Mouse (Mus musculus) lung, embryonic 16.5 days (tissue): ENCODE data around the gene Abo. TPM values are rescaled to one million over a fixed set of nuclear protein-coding genes. Genes with fewer than 3 reads are reported as not detected.
A peak's percentile ranks its signal among the peaks of the same experiment; 100 is the strongest.

Experiments
- ATAC-seq: fragments of 200-750 bp; cut with Nextera tagmentation; 2 replicates; pipeline ENCODE4 v1.8.0; 2017; ENCODE audit warnings: low read depth, mild to moderate bottlenecking, moderate library complexity
- H3K27ac ChIP-seq: fragments of 300-500 bp; sonication (generic); 2 replicates; pipeline ENCODE4 v1.5.1; 2014; ENCODE audit warnings: mild to moderate bottlenecking, control low read depth, low read length
- H3K27me3 ChIP-seq: fragments of 300-500 bp; sonication (generic); 2 replicates; pipeline ENCODE4 v1.6.1; 2014; ENCODE audit warnings: low read depth, low read length, mixed read lengths; ENCODE audit not compliant: control insufficient read depth, insufficient read depth
- H3K36me3 ChIP-seq: fragments of 300-500 bp; sonication (generic); 2 replicates; pipeline ENCODE4 v1.6.1; 2014; ENCODE audit warnings: low read length; ENCODE audit not compliant: control insufficient read depth, insufficient read depth
- H3K4me1 ChIP-seq: fragments of 300-500 bp; sonication (generic); replicated peaks from 2 replicates; pipeline ENCODE4 v1.6.1; 2014; ENCODE audit warnings: low read length, mixed read lengths; ENCODE audit not compliant: control insufficient read depth, insufficient read depth
- H3K4me2 ChIP-seq: fragments of 300-500 bp; sonication (generic); 2 replicates; pipeline ENCODE4 v1.6.1; 2014; ENCODE audit warnings: low read depth, low read length, control low read depth
- H3K4me3 ChIP-seq: fragments of 300-500 bp; sonication (generic); 2 replicates; pipeline ENCODE4 v1.5.1; 2014; ENCODE audit warnings: mild to moderate bottlenecking, low read length, control low read depth
- H3K9ac ChIP-seq: fragments of 300-500 bp; sonication (generic); 2 replicates; pipeline ENCODE4 v1.6.1; 2014; ENCODE audit warnings: low read length, control low read depth
- H3K9me3 ChIP-seq: fragments of 300-500 bp; sonication (generic); 2 replicates; pipeline ENCODE4 v1.6.1; 2016; ENCODE audit warnings: low read length; ENCODE audit not compliant: control insufficient read depth
- WGBS: fragments of 180-500 bp; shearing (Covaris S2); extraction: QIAGEN DNeasy Blood & Tissue Kit; methylation state at CpG from one replicate; pipeline ENCODE4 v1.1.7; 2014; 5-methylcytosine and 5-hydroxymethylcytosine counted together
- polyA plus RNA-seq: library from polyadenylated mRNA; unstranded; fragments of >200 nt; fragmentation: Nextera tagmentation; extraction: Ambion mirVana; gene quantifications from 2 replicates; pipeline ENCODE4 v1.2.1, GENCODE M21; 2015

The Abo gene
- not detected in 2 replicates for polyA plus RNA-seq

- WGBS: 44% methylated on average over 3 of the region's 3 CpGs
- H3K4me3 ChIP-seq: no peak within 1 kb of the TSS
- no peaks in the 10 kb centered on the region for H3K27me3 ChIP-seq
- H3K9me3 ChIP-seq: no peaks in the 10 kb centered on the region
- H3K36me3 ChIP-seq: no peaks in the 10 kb centered on the region
- no peaks in the 10 kb centered on the region for H3K4me1 ChIP-seq
- H3K27ac ChIP-seq: no peak within 1 kb of the TSS
- H3K9ac ChIP-seq: no peak within 1 kb of the TSS
- H3K4me2 ChIP-seq: no peak within 1 kb of the TSS
- no peak for ATAC-seq
Observed at GRCm38 (mm10) chr2:26864879-26865278, at the start of gene Abo. Gene Abo, minus strand, starts transcription at chr2:26864979.

GRCm38 (mm10) chr2:26914148-26914941 lies 49.6 kb upstream of the Abo start:
- no peak overlapping the region for H3K4me3 ChIP-seq
- H3K9me3 ChIP-seq: no peaks in the 10 kb centered on the region
- H3K4me1 ChIP-seq: peaks cover 33% of the 10 kb centered on the region
- no peak for ATAC-seq
- H3K27ac ChIP-seq: no peak overlapping the region
- H3K36me3 ChIP-seq: peaks cover 33% of the 10 kb centered on the region
- no peaks in the 10 kb centered on the region for H3K27me3 ChIP-seq
- no peak overlapping the region for H3K4me2 ChIP-seq
- 49% methylated on average over 8 of the region's 8 CpGs for WGBS
- H3K9ac ChIP-seq: no peak overlapping the region

GRCm38 (mm10) chr2:26913416-26914147 lies 48.8 kb upstream of the Abo start:
- no peak overlapping the region for H3K27ac ChIP-seq
- H3K4me3 ChIP-seq: no peak overlapping the region
- H3K27me3 ChIP-seq: no peaks in the 10 kb centered on the region
- peaks cover 25% of the 10 kb centered on the region for H3K36me3 ChIP-seq
- ATAC-seq: no peak
- WGBS: 79% methylated on average over 17 of the region's 17 CpGs
- H3K9ac ChIP-seq: no peak overlapping the region
- no peak overlapping the region for H3K4me2 ChIP-seq
- peaks cover 39% of the 10 kb centered on the region for H3K4me1 ChIP-seq
- H3K9me3 ChIP-seq: no peaks in the 10 kb centered on the region

GRCm38 (mm10) chr2:26912253-26912770 lies 47.5 kb upstream of the Abo start:
- H3K4me2 ChIP-seq: peak overlapping the region; percentile 95
- H3K36me3 ChIP-seq: peaks cover 32% of the 10 kb centered on the region
- 64% methylated on average over 5 of the region's 5 CpGs for WGBS
- no peaks in the 10 kb centered on the region for H3K27me3 ChIP-seq
- peak overlapping the region; percentile 75 for H3K4me3 ChIP-seq
- no peak overlapping the region for H3K27ac ChIP-seq
- peak overlapping the region; percentile 90 for H3K9ac ChIP-seq
- no peaks in the 10 kb centered on the region for H3K9me3 ChIP-seq
- H3K4me1 ChIP-seq: peaks cover 33% of the 10 kb centered on the region
- no peak for ATAC-seq

- Histone ChIP-seq H3K9me3 (no peaks in the 10 kb centered on the region), H3K4me3 (peak overlapping the region; percentile 75), H3K4me2 (peak overlapping the region; percentile 95), H3K36me3 (peaks cover 43% of the 10 kb centered on the region), H3K27me3 (no peaks in the 10 kb centered on the region), H3K9ac (peak overlapping the region; percentile 90), H3K4me1 (peaks cover 27% of the 10 kb centered on the region), H3K27ac (peak overlapping the region; percentile 79)
- WGBS: 0% methylated on average over 34 of the region's 37 CpGs
- peak; percentile 45 for ATAC-seq
Observed at GRCm38 (mm10) chr2:26910994-26911765, 46.4 kb upstream of the Abo start.

- Histone ChIP-seq H3K27ac (peak within 1 kb of the TSS; percentile 88), H3K4me2 (peak within 1 kb of the TSS; percentile 95), H3K36me3 (peaks cover 47% of the 10 kb centered on the region), H3K4me3 (peak within 1 kb of the TSS; percentile 75), H3K27me3 (no peaks in the 10 kb centered on the region), H3K9ac (peak within 1 kb of the TSS; percentile 91), H3K9me3 (no peaks in the 10 kb centered on the region), H3K4me1 (peaks cover 25% of the 10 kb centered on the region)
- ATAC-seq: peak; percentile 96
- under 1% methylated on average over 74 of the region's 74 CpGs for WGBS
Observed at GRCm38 (mm10) chr2:26910124-26910993, 45.6 kb upstream of the Abo start, which contains the start of the genes Med22 and Rpl7a. Gene Med22, minus strand, starts transcription at chr2:26910677. Gene Rpl7a, plus strand, starts transcription at chr2:26910764.

GRCm38 (mm10) chr2:26909387-26909784 lies 44.6 kb upstream of the Abo start:
- Histone ChIP-seq H3K27me3 (no peaks in the 10 kb centered on the region), H3K4me2 (peak overlapping the region; percentile 76), H3K4me1 (peaks cover 20% of the 10 kb centered on the region), H3K9ac (peak overlapping the region; percentile 91), H3K4me3 (peak overlapping the region; percentile 75), H3K36me3 (peaks cover 47% of the 10 kb centered on the region), H3K27ac (peak overlapping the region; percentile 88; the same call in 1 of the 2 replicates), H3K9me3 (no peaks in the 10 kb centered on the region)
- ATAC-seq: no peak

GRCm38 (mm10) chr2:26908710-26909386 lies 44.1 kb upstream of the Abo start:
- Histone ChIP-seq H3K27me3 (no peaks in the 10 kb centered on the region), H3K9me3 (no peaks in the 10 kb centered on the region), H3K4me3 (peak overlapping the region; percentile 75), H3K4me2 (peak overlapping the region; percentile 76), H3K4me1 (peaks cover 22% of the 10 kb centered on the region), H3K27ac (no peak overlapping the region), H3K9ac (peak overlapping the region; percentile 91), H3K36me3 (peaks cover 43% of the 10 kb centered on the region)
- WGBS: 68% methylated on average over 18 of the region's 18 CpGs
- ATAC-seq: no peak
